Mouse (Mus musculus): ENCODE measurements at regions not wholly inside any gene's neighbourhood (a gene's known extent, or its start where the extent isn't known, plus 50 kb on each side); places are given as distances from the start of the nearest gene placed in this dataset.

GRCm38 (mm10) chr1:110724900-110725299 is 252.5 kb downstream of the Cdh19 start:
- no peak for TF ChIP-seq CTCF (conservative IDR thresholded peaks at IDR 0.05; ENCODE audit: low read length)
- no peak for TF ChIP-seq NANOG (IDR thresholded peaks at IDR 0.05; ENCODE audit: borderline replicate concordance, low read length)
